Mouse (Mus musculus) liver, embryonic 11.5 days (tissue): ENCODE results near the gene Bcl9l. TPM values are rescaled to one million over a fixed set of nuclear protein-coding genes. Genes with fewer than 3 reads are reported as not detected.

Experiments used
- ATAC-seq: fragments of 200-750 bp; cut with Nextera tagmentation; replicated peaks from 2 replicates; pipeline ENCODE4 v1.8.0; 2017; ENCODE audit warnings: moderate number of reproducible peaks, mild to moderate bottlenecking, moderate TSS enrichment, moderate library complexity; ENCODE audit not compliant: low FRiP score
- DNase-seq: peaks from one replicate; pipeline ENCODE4 v3.0.0-alpha.2; 2017; ENCODE audit warnings: low spot score
- H3K27ac ChIP-seq: fragments of 300-500 bp; sonication (generic); 2 replicates; pipeline ENCODE4 v1.5.1; 2014; ENCODE audit warnings: mild to moderate bottlenecking, low read depth, low read length, control low read depth
- H3K27me3 ChIP-seq: fragments of 300-500 bp; sonication (generic); replicated peaks from 2 replicates; pipeline ENCODE4 v1.6.1; 2014; ENCODE audit warnings: low read length, mixed read lengths; ENCODE audit not compliant: control insufficient read depth, insufficient read depth
- H3K36me3 ChIP-seq: fragments of 300-500 bp; sonication (generic); 2 replicates; pipeline ENCODE4 v1.6.1; 2014; ENCODE audit warnings: mild to moderate bottlenecking, low read length, moderate library complexity, mixed read lengths; ENCODE audit not compliant: control insufficient read depth, insufficient read depth
- H3K4me1 ChIP-seq: fragments of 300-500 bp; sonication (generic); replicated peaks from 2 replicates; pipeline ENCODE4 v1.6.1; 2014; ENCODE audit warnings: low read length, mixed read lengths; ENCODE audit not compliant: control insufficient read depth, insufficient read depth
- H3K4me2 ChIP-seq: fragments of 300-500 bp; sonication (generic); 2 replicates; pipeline ENCODE4 v1.6.1; 2014; ENCODE audit warnings: mild to moderate bottlenecking, control low read depth, moderate library complexity
- H3K4me3 ChIP-seq: fragments of 300-500 bp; sonication (generic); 2 replicates; pipeline ENCODE4 v1.5.1; 2014; ENCODE audit warnings: low read depth, low read length, control low read depth
- H3K9ac ChIP-seq: fragments of 300-500 bp; sonication (generic); 2 replicates; pipeline ENCODE4 v1.6.1; 2014; ENCODE audit warnings: low read depth, low read length, control low read depth
- H3K9me3 ChIP-seq: fragments of 300-500 bp; sonication (generic); 2 replicates; pipeline ENCODE4 v1.6.1; 2016; ENCODE audit warnings: low read length, inconsistent platforms, mixed read lengths; ENCODE audit not compliant: control insufficient read depth
- WGBS: fragments of 180-500 bp; shearing (Covaris S2); extraction: QIAGEN DNeasy Blood & Tissue Kit; methylation state at CpG from one replicate; pipeline ENCODE4 v1.1.7; 2014; 5-methylcytosine and 5-hydroxymethylcytosine counted together
- polyA plus RNA-seq: library from polyadenylated mRNA; unstranded; fragments of >200 nt; fragmentation: Nextera tagmentation; extraction: Ambion mirVana; gene quantifications from 2 replicates; pipeline ENCODE4 v1.2.1, GENCODE M21; 2014

Gene Bcl9l
- polyA plus RNA-seq, 1 experiment from 2014 or later: 5.0 TPM

- no peaks in the 10 kb centered on the region for H3K9me3 ChIP-seq
- H3K36me3 ChIP-seq: no peaks in the 10 kb centered on the region
- no peaks in the 10 kb centered on the region for H3K4me1 ChIP-seq
- H3K9ac ChIP-seq: no peak overlapping the region
- H3K4me2 ChIP-seq: no peak overlapping the region
- ATAC-seq (no peak), DNase-seq (no peak)
- H3K4me3 ChIP-seq: no peak overlapping the region
- no peak overlapping the region for H3K27ac ChIP-seq
- no peaks in the 10 kb centered on the region for H3K27me3 ChIP-seq
- whole genome bisulfite sequencing: 75% methylated on average over 8 of the region's 8 CpGs
Observed at GRCm38 (mm10) chr9:44552161-44552560, 69.5 kb downstream of the Bcl9l start.

Other genes with a start within 250 kb of the Bcl9l start
- gene Cbl, start 248.8 kb upstream of the Bcl9l start, polyA plus RNA-seq: 12.0 and 12.7 TPM in 2 replicates
- gene Ccdc153, start 242.1 kb upstream of the Bcl9l start, polyA plus RNA-seq: not detected in 2 replicates
- gene Pdzd3, start 231.4 kb upstream of the Bcl9l start, polyA plus RNA-seq: 0.10 TPM in 1 of 2 replicates, not detected in the other
- 4.3 and 4.9 TPM in 2 replicates for gene Nlrx1, start 214.2 kb upstream of the Bcl9l start, polyA plus RNA-seq
- 11.6 and 13.8 TPM in 2 replicates for gene Abcg4, start 194.2 kb upstream of the Bcl9l start, polyA plus RNA-seq
- 19.3 and 20.2 TPM in 2 replicates for gene Hinfp, start 177.2 kb upstream of the Bcl9l start, polyA plus RNA-seq
- gene C2cd2l, start 162.5 kb upstream of the Bcl9l start, polyA plus RNA-seq: 8.9 and 9.3 TPM in 2 replicates
- 39.5 and 41.9 TPM in 2 replicates for gene Dpagt1, start 156.8 kb upstream of the Bcl9l start, polyA plus RNA-seq
- gene H2afx, start 148.1 kb upstream of the Bcl9l start, polyA plus RNA-seq: 250 TPM in 2 replicates
- gene Hmbs, start 138.6 kb upstream of the Bcl9l start, polyA plus RNA-seq: 879 and 949 TPM in 2 replicates
- 25.2 and 26.1 TPM in 2 replicates for gene Vps11, start 121.2 kb upstream of the Bcl9l start, polyA plus RNA-seq
- 37.1 and 37.7 TPM in 2 replicates for gene Hyou1, start 103.3 kb upstream of the Bcl9l start, polyA plus RNA-seq
- 33.2 TPM in 2 replicates for gene Slc37a4, start 86.0 kb upstream of the Bcl9l start, polyA plus RNA-seq
- 2,656 and 2,838 TPM in 2 replicates for gene Rps25, start 75.7 kb upstream of the Bcl9l start, polyA plus RNA-seq
- gene Trappc4, start 75.2 kb upstream of the Bcl9l start, polyA plus RNA-seq: 99.5 and 107 TPM in 2 replicates
- 25.0 and 26.1 TPM in 2 replicates for gene Ccdc84, start 64.3 kb upstream of the Bcl9l start, polyA plus RNA-seq
- gene Foxr1, start 41.7 kb upstream of the Bcl9l start, polyA plus RNA-seq: not detected in 2 replicates
- gene Upk2, start 27.8 kb upstream of the Bcl9l start, polyA plus RNA-seq: not detected in 2 replicates
- gene Cxcr5, start 79.1 kb downstream of the Bcl9l start, polyA plus RNA-seq: 0.47 TPM in 1 of 2 replicates, not detected in the other
- gene Ddx6, start 122.1 kb downstream of the Bcl9l start, polyA plus RNA-seq: 8.4 and 10.2 TPM in 2 replicates
- gene Treh, start 190.4 kb downstream of the Bcl9l start, polyA plus RNA-seq: not detected in 2 replicates